ENCODE assay signal across 8 mouse cellular contexts in the genomic region with DNA sequence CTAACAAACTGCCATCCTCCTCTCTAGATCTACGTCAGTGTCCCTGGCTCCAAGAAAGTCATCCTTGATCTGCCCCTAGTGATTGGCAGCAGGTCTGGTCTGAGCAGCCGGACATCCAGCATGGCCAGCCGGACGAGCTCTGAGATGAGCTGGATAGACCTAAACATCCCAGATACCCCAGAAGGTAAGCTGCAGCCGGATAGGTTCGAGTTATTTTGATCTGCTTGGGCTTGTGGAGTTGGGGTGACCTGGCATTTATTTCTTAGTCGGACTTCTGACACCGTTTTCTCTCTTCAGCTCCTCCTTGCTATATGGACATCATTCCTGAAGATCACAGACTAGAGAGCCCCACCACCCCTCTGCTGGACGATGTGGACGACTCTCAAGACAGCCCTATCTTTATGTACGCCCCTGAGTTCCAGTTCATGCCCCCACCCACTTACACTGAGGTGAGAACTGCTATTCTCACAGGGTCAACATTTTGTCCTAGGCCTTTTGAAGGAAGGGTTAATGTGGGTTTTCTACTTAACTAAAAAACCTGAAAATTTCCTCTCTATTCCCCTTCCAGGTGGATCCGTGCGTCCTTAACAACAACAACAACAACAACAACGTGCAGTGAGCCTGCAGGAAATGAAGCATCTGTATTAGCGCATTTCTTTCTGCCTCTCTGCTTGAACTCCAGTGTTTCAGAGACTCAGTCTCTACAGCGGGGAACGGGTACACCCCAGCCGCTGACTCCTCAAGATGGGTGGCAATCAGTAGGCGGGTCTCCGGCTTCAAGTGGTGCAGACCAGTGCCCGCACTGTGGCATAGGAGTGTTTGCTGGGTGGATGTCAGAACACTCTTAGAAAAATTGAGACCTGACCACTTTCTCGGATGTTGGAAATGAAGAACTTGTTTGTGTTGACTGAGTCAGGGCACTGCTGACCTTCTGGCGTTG. TPM values are rescaled to one million over a fixed set of nuclear protein-coding genes. Genes with fewer than 3 reads are reported as not detected.
DNase-seq lines count a peak whose midpoint lies in the region; ATAC-seq and TF ChIP-seq lines count a peak whose summit lies in the region.

No protein-coding gene starts in this region.

- H3K36me3 ChIP-seq in MEL (ENCODE audit: control insufficient read depth in 1 of 2, insufficient read depth in 2 of 2, low read length in 2 of 2) = peaks cover 11 to 42% of the 10 kb centered on the region in 2 experiments
- H3K36me3 ChIP-seq in heart, embryonic 14.5 days (ENCODE audit: control insufficient read depth, insufficient read depth, low read length) = peaks cover 33% of the 10 kb centered on the region
- H3K36me3 ChIP-seq in limb, embryonic 12.5 days = peaks cover 24% of the 10 kb centered on the region
- H3K36me3 ChIP-seq in small intestine, adult 2 months (ENCODE audit: control insufficient read depth, insufficient read depth, low read length) = peaks cover 32% of the 10 kb centered on the region

- peaks cover 45% of the 10 kb centered on the region for H3K79me2 ChIP-seq in MEL (ENCODE audit: control insufficient read depth, insufficient read depth, low read length, poor library complexity)

- H3K4me3 ChIP-seq in MEL (ENCODE audit: control insufficient read depth in 1 of 2, insufficient read depth in 1 of 2, low read depth in 2 of 2, low read length in 2 of 2) = peak overlapping the region; percentile 35 to 90
- H3K4me3 ChIP-seq in heart, embryonic 14.5 days (ENCODE audit: control insufficient read depth in 1 of 2, insufficient read depth in 1 of 2, low read depth in 1 of 2, low read length in 2 of 2) = peak overlapping the region; percentile 76 to 94
- peak overlapping the region; percentile 65 for H3K4me3 ChIP-seq in limb, embryonic 12.5 days (replicated peaks)
- H3K4me3 ChIP-seq in small intestine, adult 2 months (ENCODE audit: low read depth, low read length) = peak overlapping the region; percentile 81

- H3K9me3 ChIP-seq in MEL (replicated peaks; ENCODE audit: insufficient read depth, low read length) = no peaks in the 10 kb centered on the region
- H3K9me3 ChIP-seq in heart, embryonic 14.5 days (ENCODE audit: control insufficient read depth, low read length) = no peaks in the 10 kb centered on the region
- H3K9me3 ChIP-seq in limb, embryonic 12.5 days = no peaks in the 10 kb centered on the region

- H3K4me2 ChIP-seq in heart, embryonic 14.5 days (ENCODE audit: low read length) = peak overlapping the region; percentile 85
- peak overlapping the region; percentile 76 for H3K4me2 ChIP-seq in limb, embryonic 12.5 days

- WGBS in heart, embryonic 14.5 days = 29% methylated on average over 23 of the region's 23 CpGs
- WGBS in limb, embryonic 12.5 days = 87% methylated on average over 23 of the region's 23 CpGs
- 4% methylated on average over 23 of the region's 23 CpGs for WGBS in small intestine, adult 2 months

- DNase-seq in A20 (ENCODE audit: low read depth, low spot score) (peak; percentile 55), MEL (ENCODE audit: low read depth, low spot score) (peak; percentile 54)
- DNase-seq in cerebellum, adult 11-12 months = no peak
- DNase-seq in gastrocnemius, adult 8-10 months (ENCODE audit: low spot score in 2 of 2) = no peak
- DNase-seq in thymus, adult 18-20 months = no peak

- TF ChIP-seq CTCF in MEL (IDR thresholded peaks at IDR 0.05 in 2 of 3, conservative IDR thresholded peaks at IDR 0.05 in 1 of 3; ENCODE audit: control insufficient read depth in 1 of 3, insufficient read depth in 1 of 3, low read depth in 2 of 3, low read length in 3 of 3, poor library complexity in 1 of 3, severe bottlenecking in 1 of 3) = no peak
- TF ChIP-seq CTCF in small intestine, adult 2 months (IDR thresholded peaks at IDR 0.05; ENCODE audit: extremely low read depth, insufficient read length, insufficient replicate concordance, low read depth, low read length) = no peak

- TF ChIP-seq EP300 in MEL (IDR thresholded peaks at IDR 0.05; ENCODE audit: low read depth in 1 of 2, low read length in 2 of 2) = no peak

- TF ChIP-seq RAD21 in MEL (IDR thresholded peaks at IDR 0.05; ENCODE audit: low read depth, low read length) = no peak

- peak overlapping the region; percentile 90 for H3K27ac ChIP-seq in MEL (ENCODE audit: control insufficient read depth, low read depth, low read length)
- H3K27ac ChIP-seq in heart, embryonic 14.5 days (replicated peaks in 1 of 2; ENCODE audit: control insufficient read depth in 1 of 2, insufficient read depth in 1 of 2, low read depth in 2 of 2, low read length in 2 of 2) = peak overlapping the region; percentile 50 to 96
- H3K27ac ChIP-seq in limb, embryonic 12.5 days = peak overlapping the region; percentile 47
- peak overlapping the region; percentile 75 for H3K27ac ChIP-seq in small intestine, adult 2 months (ENCODE audit: insufficient read depth, low read depth, low read length)

- TF ChIP-seq POLR2A in MEL (IDR thresholded peaks at IDR 0.05; ENCODE audit: control insufficient read depth in 1 of 2, insufficient read depth in 1 of 2, low read depth in 1 of 2, low read length in 2 of 2, poor library complexity in 1 of 2) = no peak
- TF ChIP-seq POLR2A in small intestine, adult 2 months (IDR thresholded peaks at IDR 0.05; ENCODE audit: low read depth, low read length) = no peak

- H3K4me1 ChIP-seq in MEL (ENCODE audit: control insufficient read depth in 1 of 2, insufficient read depth in 2 of 2, low read length in 2 of 2) = peaks cover 11 to 36% of the 10 kb centered on the region in 2 experiments
- peaks cover 20 to 37% of the 10 kb centered on the region in 2 experiments for H3K4me1 ChIP-seq in heart, embryonic 14.5 days (ENCODE audit: control insufficient read depth in 2 of 2, insufficient read depth in 2 of 2, low read length in 2 of 2)
- peaks cover 60% of the 10 kb centered on the region for H3K4me1 ChIP-seq in limb, embryonic 12.5 days (replicated peaks)
- H3K4me1 ChIP-seq in small intestine, adult 2 months (ENCODE audit: control insufficient read depth, insufficient read depth, insufficient read length, low read length) = peaks cover 13% of the 10 kb centered on the region; the same call in 1 of the 2 replicates

- no peak for ATAC-seq in heart, embryonic 14.5 days (ENCODE audit: insufficient number of reproducible peaks, insufficient read depth, low FRiP score, low read depth)
- no peak for ATAC-seq in limb, embryonic 12.5 days (ENCODE audit: insufficient number of reproducible peaks, insufficient read depth, low FRiP score, low TSS enrichment, low read depth)

- no peaks in the 10 kb centered on the region for H3K27me3 ChIP-seq in MEL (ENCODE audit: control insufficient read depth in 1 of 2, insufficient read depth in 2 of 2, low read length in 2 of 2)
- H3K27me3 ChIP-seq in heart, embryonic 14.5 days (ENCODE audit: control insufficient read depth, insufficient read depth, low read length) = no peaks in the 10 kb centered on the region
- no peaks in the 10 kb centered on the region for H3K27me3 ChIP-seq in limb, embryonic 12.5 days
- no peaks in the 10 kb centered on the region for H3K27me3 ChIP-seq in small intestine, adult 2 months (ENCODE audit: control insufficient read depth, insufficient read depth, low read length)

- peak overlapping the region; percentile 85 for H3K9ac ChIP-seq in MEL (ENCODE audit: control insufficient read depth, low read depth, low read length, poor library complexity, severe bottlenecking)
- H3K9ac ChIP-seq in heart, embryonic 14.5 days (ENCODE audit: low read length) = peak overlapping the region; percentile 98
- peak overlapping the region; percentile 74 for H3K9ac ChIP-seq in limb, embryonic 12.5 days (replicated peaks)

RNA-seq across cellular contexts. Expression of a gene that starts 2.4 kb away (rescaled TPM):
- total RNA-seq in MEL (2012; rRNA removed) = 183 and 191 TPM in 2 replicates
- polyA plus RNA-seq in MEL (2012; ENCODE audit: insufficient read depth in 1 of 2, insufficient read length in 2 of 2, low read depth in 1 of 2, low replicate concordance in 2 of 2, missing spikeins in 1 of 2) = 1,000 to 10,000 TPM in 1 of 2 experiments, 100 to 1,000 TPM in 1; 237 to 1,680 TPM
- 257 and 262 TPM in 2 replicates for polyA plus RNA-seq in heart, embryonic 14.5 days (2014; fragmentation: Nextera tagmentation; extraction: Ambion mirVana)
- 68.2 and 70.9 TPM in 2 replicates for polyA plus RNA-seq in limb, embryonic 12.5 days (2016; fragmentation: Nextera tagmentation; extraction: Ambion mirVana)
- 167 and 384 TPM in 2 replicates for polyA plus RNA-seq in small intestine, adult 2 months (2012; rRNA removed)
- 100 to 1,000 TPM; 365 to 573 (median 474) TPM for total RNA-seq in gastrocnemius, adult 8-10 months (2022)

RNA-seq across cellular contexts. Expression of a gene that starts 16.6 kb away (rescaled TPM):
- total RNA-seq in MEL (2012; rRNA removed) = not detected in 2 replicates
- 1 to 10 TPM in 1 of 2 experiments, not detected in 1; 1.4 TPM for polyA plus RNA-seq in MEL (2012; ENCODE audit: insufficient read depth in 1 of 2, insufficient read length in 2 of 2, low read depth in 1 of 2, low replicate concordance in 2 of 2, missing spikeins in 1 of 2)
- 0.68 and 0.81 TPM in 2 replicates for polyA plus RNA-seq in heart, embryonic 14.5 days (2014; fragmentation: Nextera tagmentation; extraction: Ambion mirVana)
- 0.72 and 1.5 TPM in 2 replicates for polyA plus RNA-seq in limb, embryonic 12.5 days (2016; fragmentation: Nextera tagmentation; extraction: Ambion mirVana)
- polyA plus RNA-seq in small intestine, adult 2 months (2012; rRNA removed) = not detected in 2 replicates
- total RNA-seq in gastrocnemius, adult 8-10 months (2022) = 1 to 10 TPM in 3 of 4 experiments, not detected in 1; 1.2 to 1.5 (median 1.2) TPM

RNA-seq across cellular contexts. Expression of a gene that starts 33.8 kb away (rescaled TPM):
- 26.4 and 31.1 TPM in 2 replicates for total RNA-seq in MEL (2012; rRNA removed)
- polyA plus RNA-seq in MEL (2012; ENCODE audit: insufficient read depth in 1 of 2, insufficient read length in 2 of 2, low read depth in 1 of 2, low replicate concordance in 2 of 2, missing spikeins in 1 of 2) = 10 to 100 TPM in 1 of 2 experiments, not detected in 1; 39.8 TPM
- polyA plus RNA-seq in heart, embryonic 14.5 days (2014; fragmentation: Nextera tagmentation; extraction: Ambion mirVana) = 25.5 and 28.7 TPM in 2 replicates
- 48.5 and 50.4 TPM in 2 replicates for polyA plus RNA-seq in limb, embryonic 12.5 days (2016; fragmentation: Nextera tagmentation; extraction: Ambion mirVana)
- polyA plus RNA-seq in small intestine, adult 2 months (2012; rRNA removed) = 3.4 and 7.9 TPM in 2 replicates
- 10 to 100 TPM; 39.8 to 59.8 (median 51.8) TPM for total RNA-seq in gastrocnemius, adult 8-10 months (2022)

RNA-seq across cellular contexts. Expression of a gene that starts 35.2 kb away (rescaled TPM):
- not detected in 2 replicates for total RNA-seq in MEL (2012; rRNA removed)
- polyA plus RNA-seq in MEL (2012; ENCODE audit: insufficient read depth in 1 of 2, insufficient read length in 2 of 2, low read depth in 1 of 2, low replicate concordance in 2 of 2, missing spikeins in 1 of 2) = not detected
- polyA plus RNA-seq in heart, embryonic 14.5 days (2014; fragmentation: Nextera tagmentation; extraction: Ambion mirVana) = 10.8 and 11.7 TPM in 2 replicates
- polyA plus RNA-seq in limb, embryonic 12.5 days (2016; fragmentation: Nextera tagmentation; extraction: Ambion mirVana) = 7.8 and 8.5 TPM in 2 replicates
- polyA plus RNA-seq in small intestine, adult 2 months (2012; rRNA removed) = 0.06 TPM in 1 of 2 replicates, not detected in the other
- 100 to 1,000 TPM; 562 to 917 (median 709) TPM for total RNA-seq in gastrocnemius, adult 8-10 months (2022)

RNA-seq across cellular contexts. Expression of a gene that starts 36.3 kb away (rescaled TPM):
- 0.15 and 0.16 TPM in 2 replicates for total RNA-seq in MEL (2012; rRNA removed)
- polyA plus RNA-seq in MEL (2012; ENCODE audit: insufficient read depth in 1 of 2, insufficient read length in 2 of 2, low read depth in 1 of 2, low replicate concordance in 2 of 2, missing spikeins in 1 of 2) = under 1 TPM in 1 of 2 experiments, not detected in 1; 0.78 TPM
- polyA plus RNA-seq in heart, embryonic 14.5 days (2014; fragmentation: Nextera tagmentation; extraction: Ambion mirVana) = 8.4 and 8.5 TPM in 2 replicates
- polyA plus RNA-seq in limb, embryonic 12.5 days (2016; fragmentation: Nextera tagmentation; extraction: Ambion mirVana) = 1.5 and 2.2 TPM in 2 replicates
- polyA plus RNA-seq in small intestine, adult 2 months (2012; rRNA removed) = 0.44 and 0.63 TPM in 2 replicates
- total RNA-seq in gastrocnemius, adult 8-10 months (2022) = 1 to 10 TPM in 2 of 4 experiments, under 1 TPM in 2; 0.64 to 1.6 (median 1.1) TPM

Comparison
In these comparisons a context has a peak if more than half of its experiments do, and no peak if none do; other contexts are left out.
1. DNase-seq: peak in A20 (single experiment) and MEL (single experiment); none in cerebellum, adult 11-12 months (single experiment), gastrocnemius, adult 8-10 months (0 of 2) and thymus, adult 18-20 months (0 of 2).
2. Peak in every context shown above with its lines, with median percentiles within 50 percentile points of each other: H3K27ac ChIP-seq, H3K4me3 ChIP-seq and H3K9ac ChIP-seq.